Mouse (Mus musculus): ENCODE data around the gene Cpne7. TPM values are rescaled to one million over a fixed set of nuclear protein-coding genes. Genes with fewer than 3 reads are reported as not detected.

The Cpne7 gene
- polyA plus RNA-seq, 1 experiment from 2014 or later, result 1.2 TPM

Small RNA genes within 50 kb of the gene (microRNA-seq; reads per million reads assigned to microRNA genes)
- not detected for gene Mir7079
- gene Mir7080, result not detected

Other genes with a start within 250 kb of the Cpne7 start
- 10.7 and 13.6 TPM in 2 replicates for gene Ankrd11, start 75.1 kb upstream of the Cpne7 start, polyA plus RNA-seq (2015; fragmentation: Nextera tagmentation; extraction: Ambion mirVana)
- gene Spg7, start 54.4 kb upstream of the Cpne7 start, polyA plus RNA-seq (2015; fragmentation: Nextera tagmentation; extraction: Ambion mirVana), result 25.3 and 25.7 TPM in 2 replicates
- gene Rpl13, start 15.0 kb upstream of the Cpne7 start, polyA plus RNA-seq (2015; fragmentation: Nextera tagmentation; extraction: Ambion mirVana), result 1,172 and 1,189 TPM in 2 replicates
- 1.0 and 1.3 TPM in 2 replicates for gene Sult5a1, start 40.9 kb downstream of the Cpne7 start, polyA plus RNA-seq (2015; fragmentation: Nextera tagmentation; extraction: Ambion mirVana)
- 0.14 and 0.24 TPM in 2 replicates for gene Dpep1, start 68.9 kb downstream of the Cpne7 start, polyA plus RNA-seq (2015; fragmentation: Nextera tagmentation; extraction: Ambion mirVana)
- 74.6 and 77.5 TPM in 2 replicates for gene Chmp1a, start 95.4 kb downstream of the Cpne7 start, polyA plus RNA-seq (2015; fragmentation: Nextera tagmentation; extraction: Ambion mirVana)
- gene Spata33, start 95.5 kb downstream of the Cpne7 start, polyA plus RNA-seq (2015; fragmentation: Nextera tagmentation; extraction: Ambion mirVana), result 0.37 and 0.43 TPM in 2 replicates
- 11.8 and 12.0 TPM in 2 replicates for gene Cdk10, start 107.5 kb downstream of the Cpne7 start, polyA plus RNA-seq (2015; fragmentation: Nextera tagmentation; extraction: Ambion mirVana)
- 1.2 TPM in 2 replicates for gene Spata2l, start 118.9 kb downstream of the Cpne7 start, polyA plus RNA-seq (2015; fragmentation: Nextera tagmentation; extraction: Ambion mirVana)
- gene Zfp276, start 136.8 kb downstream of the Cpne7 start, polyA plus RNA-seq (2015; fragmentation: Nextera tagmentation; extraction: Ambion mirVana), result 6.3 and 7.1 TPM in 2 replicates
- gene Vps9d1, start 137.0 kb downstream of the Cpne7 start, polyA plus RNA-seq (2015; fragmentation: Nextera tagmentation; extraction: Ambion mirVana), result 4.0 and 4.4 TPM in 2 replicates
- 18.3 and 21.3 TPM in 2 replicates for gene Fanca, start 201.2 kb downstream of the Cpne7 start, polyA plus RNA-seq (2015; fragmentation: Nextera tagmentation; extraction: Ambion mirVana)
- gene Spire2, start 215.3 kb downstream of the Cpne7 start, polyA plus RNA-seq (2015; fragmentation: Nextera tagmentation; extraction: Ambion mirVana), result 3.1 and 3.4 TPM in 2 replicates

Data from liver, embryonic 13.5 days (tissue).